ENCODE assay signal across 19 mouse cellular contexts in the genomic region with DNA sequence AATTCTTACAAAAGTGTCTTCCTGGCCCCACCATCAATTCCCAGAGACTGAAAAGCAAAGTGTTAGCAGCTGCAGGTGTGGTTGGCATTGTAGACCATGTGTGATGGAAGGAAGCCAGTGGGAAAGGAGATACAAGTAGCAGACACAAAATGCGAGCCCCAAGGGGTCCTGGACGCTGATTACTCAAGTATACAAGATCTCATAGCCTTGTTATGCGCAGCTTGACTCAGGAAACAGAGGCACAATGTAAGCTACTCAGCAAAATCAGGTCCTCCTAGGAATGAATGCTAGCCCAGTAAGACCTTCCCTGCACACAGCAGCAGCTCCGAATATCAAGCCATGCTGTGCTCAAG.
DNase-seq lines count a peak whose midpoint lies in the region; ATAC-seq and TF ChIP-seq lines count a peak whose summit lies in the region.
"Had no signal": no experiment of that assay in that cellular context is flagged by ENCODE, and none has a peak within 500 bp of the region (broad histone marks: within the 10 kb centered on the region; RNA-seq: fewer than 3 reads in every experiment).

No protein-coding gene starts in this region.

- no peaks in the 10 kb centered on the region for H3K27me3 ChIP-seq in hindbrain, embryonic 11.5 days (ENCODE audit: control insufficient read depth, insufficient read depth, low read length)
- no peaks in the 10 kb centered on the region for H3K27me3 ChIP-seq in hindbrain, embryonic 13.5 days
- H3K27me3 ChIP-seq in neural tube, embryonic 11.5 days (ENCODE audit: control insufficient read depth, insufficient read depth, low read length): no peaks in the 10 kb centered on the region
- no peaks in the 10 kb centered on the region for H3K27me3 ChIP-seq in hindbrain, embryonic 15.5 days
- no peaks in the 10 kb centered on the region for H3K27me3 ChIP-seq in intestine, postnatal 0 days (replicated peaks; ENCODE audit: control insufficient read depth, insufficient read depth, low read length)
- H3K27me3 ChIP-seq: forebrain, embryonic 13.5 days; neural tube, embryonic 15.5 days had no signal

- no peaks in the 10 kb centered on the region for H3K4me1 ChIP-seq in hindbrain, embryonic 11.5 days (replicated peaks; ENCODE audit: control insufficient read depth, insufficient read depth, low read length)
- 0 out of 2 replicates have a peak, but pooled peaks cover 4% of the 10 kb centered on the region for H3K4me1 ChIP-seq in hindbrain, embryonic 13.5 days (replicated peaks)
- no peaks in the 10 kb centered on the region for H3K4me1 ChIP-seq in neural tube, embryonic 11.5 days (ENCODE audit: control insufficient read depth, insufficient read depth, low read length)
- no peaks in the 10 kb centered on the region for H3K4me1 ChIP-seq in hindbrain, embryonic 15.5 days (replicated peaks)
- no peaks in the 10 kb centered on the region for H3K4me1 ChIP-seq in intestine, postnatal 0 days (replicated peaks; ENCODE audit: control insufficient read depth, insufficient read depth, low read length)
- H3K4me1 ChIP-seq: limb, embryonic 10.5 days; neural tube, embryonic 15.5 days had no signal

- no peak; the same call in 1 of the 2 replicates for ATAC-seq in hindbrain, embryonic 11.5 days (ENCODE audit: low FRiP score)
- no peak for ATAC-seq in hindbrain, embryonic 13.5 days (ENCODE audit: low FRiP score)
- ATAC-seq in neural tube, embryonic 11.5 days (ENCODE audit: insufficient read depth, low FRiP score, low TSS enrichment): no peak
- no peak for ATAC-seq in hindbrain, embryonic 15.5 days (ENCODE audit: low FRiP score, low read depth)
- ATAC-seq in intestine, postnatal 0 days: no peak
- ATAC-seq: forebrain, embryonic 13.5 days; liver, postnatal 0 days had no signal

- no peak overlapping the region for H3K4me3 ChIP-seq in hindbrain, embryonic 11.5 days (ENCODE audit: low read depth, low read length)
- H3K4me3 ChIP-seq in hindbrain, embryonic 13.5 days: no peak overlapping the region
- no peak overlapping the region for H3K4me3 ChIP-seq in neural tube, embryonic 11.5 days (ENCODE audit: low read depth, low read length)
- H3K4me3 ChIP-seq in hindbrain, embryonic 15.5 days: no peak overlapping the region
- H3K4me3 ChIP-seq in intestine, postnatal 0 days (ENCODE audit: low read depth, low read length): no peak overlapping the region
- H3K4me3 ChIP-seq: forebrain, embryonic 13.5 days; limb, embryonic 10.5 days; neural tube, embryonic 15.5 days had no signal

- no peaks in the 10 kb centered on the region for H3K36me3 ChIP-seq in hindbrain, embryonic 11.5 days (ENCODE audit: control insufficient read depth, insufficient read depth, low read length)
- no peaks in the 10 kb centered on the region for H3K36me3 ChIP-seq in hindbrain, embryonic 13.5 days
- no peaks in the 10 kb centered on the region for H3K36me3 ChIP-seq in neural tube, embryonic 11.5 days (ENCODE audit: control insufficient read depth, insufficient read depth, low read length)
- H3K36me3 ChIP-seq in hindbrain, embryonic 15.5 days: no peaks in the 10 kb centered on the region
- no peaks in the 10 kb centered on the region for H3K36me3 ChIP-seq in intestine, postnatal 0 days (ENCODE audit: control insufficient read depth, insufficient read depth)
- H3K36me3 ChIP-seq: limb, embryonic 10.5 days; neural tube, embryonic 15.5 days had no signal

- no peak overlapping the region for H3K4me2 ChIP-seq in hindbrain, embryonic 11.5 days (replicated peaks; ENCODE audit: low read depth, low read length)
- no peak overlapping the region for H3K4me2 ChIP-seq in hindbrain, embryonic 13.5 days
- H3K4me2 ChIP-seq in neural tube, embryonic 11.5 days (ENCODE audit: low read depth): no peak overlapping the region
- H3K4me2 ChIP-seq in hindbrain, embryonic 15.5 days: no peak overlapping the region
- H3K4me2 ChIP-seq in intestine, postnatal 0 days (replicated peaks; ENCODE audit: low read depth): no peak overlapping the region
- H3K4me2 ChIP-seq: forebrain, embryonic 13.5 days; neural tube, embryonic 15.5 days had no signal

- no peak overlapping the region for H3K9ac ChIP-seq in hindbrain, embryonic 11.5 days (ENCODE audit: low read depth, low read length)
- no peak overlapping the region for H3K9ac ChIP-seq in hindbrain, embryonic 13.5 days
- H3K9ac ChIP-seq in neural tube, embryonic 11.5 days (ENCODE audit: low read length): no peak overlapping the region
- no peak overlapping the region for H3K9ac ChIP-seq in hindbrain, embryonic 15.5 days
- H3K9ac ChIP-seq in intestine, postnatal 0 days (ENCODE audit: low read depth, low read length): no peak overlapping the region
- H3K9ac ChIP-seq: forebrain, embryonic 13.5 days; liver, postnatal 0 days; neural tube, embryonic 15.5 days had no signal

- H3K27ac ChIP-seq in hindbrain, embryonic 11.5 days (ENCODE audit: low read depth, low read length): no peak overlapping the region
- no peak overlapping the region for H3K27ac ChIP-seq in hindbrain, embryonic 13.5 days
- H3K27ac ChIP-seq in neural tube, embryonic 11.5 days (ENCODE audit: low read depth, low read length): no peak overlapping the region
- H3K27ac ChIP-seq in hindbrain, embryonic 15.5 days (replicated peaks): 0 out of 2 replicates have a peak overlapping the region, but pooled peaks have one; percentile 30
- H3K27ac ChIP-seq in intestine, postnatal 0 days (ENCODE audit: low read depth, low read length): no peak overlapping the region
- H3K27ac ChIP-seq: forebrain, embryonic 13.5 days; limb, embryonic 10.5 days; neural tube, embryonic 15.5 days had no signal

- TF ChIP-seq CTCF in intestine, postnatal 0 days (IDR thresholded peaks at IDR 0.05; ENCODE audit: low read depth): no peak

- DNase-seq in hindbrain, embryonic 11.5 days (ENCODE audit: low spot score): peak; percentile 28
- peak; percentile 12 for DNase-seq in neural tube, embryonic 11.5 days (ENCODE audit: low spot score)
- no peak for DNase-seq in neural tube, embryonic 10.5 days (ENCODE audit: extremely low spot score, low spot score)
- DNase-seq in kidney, postnatal 14 days: no peak
- DNase-seq: adrenal gland, adult 2 months; B cell, adult 2 months; cerebellum, adult 9-11 months; gastrocnemius, postnatal 14 days; kidney, adult 18-20 months; kidney, postnatal 10 days; liver, postnatal 0 days; lung, postnatal 10 days; thymus, adult 2 months had no signal

- 34% methylated on average over 4 of the region's 4 CpGs for WGBS in hindbrain, embryonic 11.5 days
- 25% methylated on average over 4 of the region's 4 CpGs for WGBS in hindbrain, embryonic 13.5 days
- 52% methylated on average over 4 of the region's 4 CpGs for WGBS in neural tube, embryonic 11.5 days
- WGBS in hindbrain, embryonic 15.5 days: 20% methylated on average over 4 of the region's 4 CpGs
- WGBS in intestine, postnatal 0 days: 79% methylated on average over 4 of the region's 4 CpGs

- no peaks in the 10 kb centered on the region for H3K9me3 ChIP-seq in hindbrain, embryonic 11.5 days (ENCODE audit: control insufficient read depth, low read length)
- no peaks in the 10 kb centered on the region for H3K9me3 ChIP-seq in hindbrain, embryonic 13.5 days
- no peaks in the 10 kb centered on the region for H3K9me3 ChIP-seq in neural tube, embryonic 11.5 days (ENCODE audit: control insufficient read depth, low read length)
- no peaks in the 10 kb centered on the region for H3K9me3 ChIP-seq in hindbrain, embryonic 15.5 days
- no peaks in the 10 kb centered on the region for H3K9me3 ChIP-seq in intestine, postnatal 0 days (ENCODE audit: control insufficient read depth)
- H3K9me3 ChIP-seq: forebrain, embryonic 13.5 days; limb, embryonic 10.5 days; neural tube, embryonic 15.5 days had no signal

Comparison
In these comparisons a context has a peak if more than half of its experiments do, and no peak if none do; other contexts are left out.
1. DNase-seq: peak in hindbrain, embryonic 11.5 days (single experiment) and neural tube, embryonic 11.5 days (single experiment); none in neural tube, embryonic 10.5 days (single experiment) and kidney, postnatal 14 days (single experiment).